Mouse (Mus musculus) heart, adult 2 months (tissue): ENCODE measurements at regions not wholly inside any gene's neighbourhood (a gene's known extent, or its start where the extent isn't known, plus 50 kb on each side); places are given as distances from the start of the nearest gene placed in this dataset.

Experiments used
- CTCF ChIP-seq: fragments of 200-600 bp; IDR thresholded peaks from 2 replicates; pipeline ENCODE4 v1.8.1; 2022; ENCODE audit warnings: antibody characterized with exemption, mild to moderate bottlenecking, moderate library complexity
- POLR2A ChIP-seq: fragments of 200-500 bp; IDR thresholded peaks from 2 replicates; pipeline ENCODE4 v1.6.1; 2011; ENCODE audit warnings: mild to moderate bottlenecking, low read depth, low read length, control low read depth; ENCODE audit not compliant: insufficient read depth

DNA sequence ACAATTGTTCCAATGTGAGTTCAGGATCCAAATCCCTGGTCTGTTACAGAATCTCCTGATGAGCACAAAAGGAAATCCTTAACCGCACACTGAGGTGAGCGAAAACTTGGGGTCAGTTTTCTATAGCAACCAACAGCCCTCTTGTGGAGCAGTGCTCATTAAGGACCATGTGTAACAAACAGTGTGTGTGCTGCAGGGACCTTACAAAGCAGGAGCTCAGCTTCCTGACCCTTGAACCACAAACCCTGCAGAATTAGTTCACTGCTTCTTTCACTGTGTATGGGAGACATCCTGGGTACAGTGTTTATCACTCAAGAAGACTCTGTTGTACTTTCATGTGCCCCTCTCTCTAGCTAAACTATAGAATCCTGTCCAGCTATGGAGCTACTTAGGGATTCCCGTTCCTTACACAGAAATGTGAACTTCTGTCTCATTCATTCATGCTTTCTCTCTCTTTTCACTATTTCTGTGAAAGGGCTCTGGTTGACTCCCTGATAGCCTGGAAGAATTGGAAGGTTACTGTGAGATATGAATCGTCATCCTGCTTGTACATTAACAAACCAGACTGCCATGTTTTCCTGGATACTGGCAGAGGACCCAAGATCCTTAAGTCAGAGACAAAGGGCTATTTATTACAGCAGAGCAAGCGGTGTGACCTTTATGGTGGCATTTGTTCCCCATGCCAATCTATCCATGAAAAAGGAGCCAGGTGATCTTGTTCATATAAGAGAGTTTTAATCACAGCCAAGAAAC, 100.5 kb upstream of the Pde3a start:
- TF ChIP-seq POLR2A (no peak), CTCF (no peak)
